Mouse (Mus musculus) left cerebral cortex, adult 2 months (tissue): ENCODE data around the gene Zdhhc14. TPM values are rescaled to one million over a fixed set of nuclear protein-coding genes. Genes with fewer than 3 reads are reported as not detected.
A peak's percentile ranks its signal among the peaks of the same experiment; 100 is the strongest.

Source experiments
- DNase-seq, 2 experiments: peaks; one replicate each; pipeline ENCODE4 v3.0.0; 2021 to 2022; ENCODE audit warnings: low spot score in 2 of 2, mixed read lengths in 1 of 2; ENCODE audit errors: extremely low spot score in 1 of 2
- H3K27ac ChIP-seq: fragments of 200-600 bp; 2 replicates; pipeline ENCODE4 v1.8.1; 2022
- H3K4me3 ChIP-seq: fragments of 200-600 bp; 2 replicates; pipeline ENCODE4 v1.8.1; 2022
- CTCF ChIP-seq: fragments of 200-600 bp; IDR thresholded peaks from 2 replicates; pipeline ENCODE4 v1.8.1; 2022; ENCODE audit warnings: antibody characterized with exemption, mild to moderate bottlenecking, moderate library complexity
- intact Hi-C: fragments of 180-260 bp; cut with DNase I; formaldehyde crosslinking; loops from one replicate; pipeline ENCODE4 v1.15.1; 2025
- total RNA-seq, 2 experiments: library from RNA; stranded (reverse); gene quantifications; 2 replicates each; pipeline ENCODE4 v1.2.3; 2021

Gene Zdhhc14
- total RNA-seq, 2 experiments from 2014 or later = 44.9 to 46.8 TPM

- intact Hi-C loops = no loop called here
- DNase-seq = no peak
- Histone ChIP-seq H3K4me3 (no peak overlapping the region), H3K27ac (no peak overlapping the region)
- TF ChIP-seq CTCF = no peak
Observed at GRCm38 (mm10) chr17:5593071-5593470, 100.7 kb downstream of the Zdhhc14 start.

GRCm38 (mm10) chr17:5595068-5595467 is 102.7 kb downstream of the Zdhhc14 start:
- TF ChIP-seq CTCF = no peak
- no peak for DNase-seq
- Histone ChIP-seq H3K4me3 (no peak overlapping the region), H3K27ac (no peak overlapping the region)
- intact Hi-C loops = no loop called here

GRCm38 (mm10) chr17:5596490-5596889 is 104.1 kb downstream of the Zdhhc14 start:
- DNase-seq = no peak
- Histone ChIP-seq H3K4me3 (no peak overlapping the region), H3K27ac (no peak overlapping the region)
- no peak for TF ChIP-seq CTCF
- intact Hi-C loops = no loop called here

- no peak for DNase-seq
- H3K4me3 ChIP-seq = no peak overlapping the region
- no peak overlapping the region for H3K27ac ChIP-seq
- no peak for TF ChIP-seq CTCF
- intact Hi-C loops = no loop called here
Observed at GRCm38 (mm10) chr17:5598999-5599398, 106.6 kb downstream of the Zdhhc14 start.

- Histone ChIP-seq H3K27ac (no peak overlapping the region), H3K4me3 (no peak overlapping the region)
- DNase-seq = no peak
- intact Hi-C loops = no loop called here
- no peak for TF ChIP-seq CTCF
Observed at GRCm38 (mm10) chr17:5600505-5601027, 108.2 kb downstream of the Zdhhc14 start.

GRCm38 (mm10) chr17:5601953-5602352 is 109.6 kb downstream of the Zdhhc14 start:
- Histone ChIP-seq H3K4me3 (no peak overlapping the region), H3K27ac (no peak overlapping the region)
- DNase-seq = no peak
- no peak for TF ChIP-seq CTCF
- intact Hi-C loops = no loop called here

- DNase-seq = no peak
- intact Hi-C loops = no loop called here
- H3K27ac ChIP-seq = peak overlapping the region; percentile 54
- no peak overlapping the region for H3K4me3 ChIP-seq
- TF ChIP-seq CTCF = no peak
Observed at GRCm38 (mm10) chr17:5606151-5606591, 113.8 kb downstream of the Zdhhc14 start.

- intact Hi-C loops = no loop called here
- TF ChIP-seq CTCF = no peak
- no peak overlapping the region for H3K4me3 ChIP-seq
- no peak for DNase-seq
- no peak overlapping the region for H3K27ac ChIP-seq
Observed at GRCm38 (mm10) chr17:5607352-5607751, 115.0 kb downstream of the Zdhhc14 start.

GRCm38 (mm10) chr17:5609875-5610552 is 117.7 kb downstream of the Zdhhc14 start:
- intact Hi-C loops = no loop called here
- no peak for DNase-seq
- no peak for TF ChIP-seq CTCF
- no peak overlapping the region for H3K4me3 ChIP-seq
- no peak overlapping the region for H3K27ac ChIP-seq

GRCm38 (mm10) chr17:5612236-5612635 is 119.9 kb downstream of the Zdhhc14 start:
- Histone ChIP-seq H3K4me3 (no peak overlapping the region), H3K27ac (no peak overlapping the region)
- no peak for TF ChIP-seq CTCF
- intact Hi-C loops = no loop called here
- no peak for DNase-seq

- no peak overlapping the region for H3K27ac ChIP-seq
- H3K4me3 ChIP-seq = no peak overlapping the region
- no peak for TF ChIP-seq CTCF
- DNase-seq = no peak
- intact Hi-C loops = no loop called here
Observed at GRCm38 (mm10) chr17:5614771-5615318, 122.5 kb downstream of the Zdhhc14 start.

GRCm38 (mm10) chr17:5621626-5622591 is 129.6 kb downstream of the Zdhhc14 start:
- H3K27ac ChIP-seq = no peak overlapping the region
- intact Hi-C loops = no loop called here
- no peak overlapping the region for H3K4me3 ChIP-seq
- DNase-seq = no peak
- no peak for TF ChIP-seq CTCF
